Mouse (Mus musculus) heart, adult 8-10 months (tissue): ENCODE measurements at regions not wholly inside any gene's neighbourhood (a gene's known extent, or its start where the extent isn't known, plus 50 kb on each side); places are given as distances from the start of the nearest gene placed in this dataset.

Experiments
- DNase-seq: peaks from one replicate; pipeline ENCODE4 v3.0.0; 2022; ENCODE audit warnings: low spot score

DNA sequence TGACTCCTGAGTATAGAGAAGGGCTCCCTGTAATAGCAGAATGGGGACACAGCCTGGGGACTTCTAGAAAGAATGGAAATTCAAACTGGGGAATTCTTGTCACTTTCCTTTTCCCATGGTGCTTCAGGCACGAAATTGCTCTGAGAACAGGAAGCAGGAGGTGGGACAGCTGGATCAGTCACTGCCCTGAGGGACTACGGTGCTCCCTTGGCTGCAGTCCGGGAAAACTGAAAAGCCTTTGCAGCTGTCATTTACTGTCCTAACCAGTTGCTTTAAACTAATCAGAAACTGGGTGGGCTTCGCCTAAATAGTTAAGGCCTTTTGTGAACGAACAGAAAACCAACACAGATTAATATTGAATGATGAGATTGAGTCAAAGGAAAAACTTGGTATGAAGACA, 237.9 kb downstream of the Cbln4 start:
- DNase-seq, result peak; percentile 31

DNA sequence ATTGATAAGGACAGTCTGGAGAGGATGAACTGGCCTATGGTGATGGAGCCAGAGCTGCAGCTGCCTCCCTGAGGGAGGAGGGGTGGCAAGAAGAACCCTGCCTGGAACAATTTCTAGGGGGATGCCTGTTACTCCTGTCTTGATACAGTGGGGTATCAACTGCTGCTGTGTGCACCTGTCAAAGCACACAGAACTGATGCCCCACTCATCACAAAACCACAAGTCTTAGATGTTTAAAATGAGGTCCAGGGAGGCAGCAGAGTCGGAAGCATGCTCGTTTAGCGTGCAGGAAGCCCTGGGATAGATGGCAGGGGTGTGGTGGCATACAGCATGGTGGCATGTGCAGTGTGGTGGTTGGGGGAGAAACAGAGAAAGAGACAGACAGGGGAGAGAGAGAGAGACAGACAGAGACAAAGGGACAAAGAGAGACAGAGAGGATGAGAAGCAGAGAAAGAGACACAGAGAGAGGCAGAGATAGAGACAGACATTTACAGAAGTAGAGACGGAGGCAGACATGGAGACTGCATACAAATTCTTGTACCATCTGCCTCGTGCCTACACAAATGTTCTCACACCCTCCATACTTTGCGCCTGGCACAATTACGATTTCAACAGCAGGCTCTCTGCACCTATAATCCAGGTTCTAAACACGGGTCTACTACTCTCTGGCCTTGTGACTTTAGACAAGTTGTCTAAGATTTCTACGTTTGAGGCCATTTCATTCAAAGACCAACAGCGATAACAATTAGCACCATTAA, 242.6 kb downstream of the Cbln4 start:
- no peak for DNase-seq

DNA sequence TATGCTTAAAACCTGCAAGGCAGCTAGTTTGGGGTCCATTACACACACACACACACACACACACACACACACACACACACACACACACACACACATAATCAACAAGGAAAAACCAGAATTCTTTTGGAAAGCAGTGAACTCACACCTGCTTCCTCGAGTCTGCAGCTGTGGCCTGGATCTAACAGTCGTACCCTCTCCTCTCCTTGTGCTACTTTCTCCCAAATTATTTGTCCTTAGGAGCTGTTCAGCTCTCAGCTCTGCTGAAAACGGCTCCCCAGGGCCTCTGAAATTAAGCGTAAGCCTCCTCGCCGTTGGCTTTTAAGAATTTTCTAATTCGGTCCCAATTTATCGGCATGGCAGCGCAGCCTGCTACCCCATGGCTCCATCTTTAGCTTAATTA, 243.9 kb downstream of the Cbln4 start:
- DNase-seq, result no peak

DNA sequence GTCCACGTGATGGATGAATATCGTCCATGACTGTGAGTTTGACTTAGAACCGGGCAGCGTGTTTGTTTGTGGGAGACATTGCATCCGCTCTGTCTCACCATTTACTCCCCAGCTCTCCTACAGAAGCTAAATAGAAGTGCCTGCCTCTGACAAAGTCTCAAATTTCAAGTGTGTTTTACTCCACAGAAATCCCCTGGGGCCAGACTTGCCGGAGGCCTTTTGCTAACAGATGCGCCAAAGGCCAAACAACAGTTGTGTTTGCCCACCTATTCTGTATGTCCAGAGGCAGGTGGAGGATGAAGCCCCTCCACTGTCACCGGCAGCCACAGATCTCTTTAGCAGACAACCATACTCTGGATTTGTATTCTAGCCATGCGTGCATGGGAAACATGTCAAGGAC, 252.6 kb downstream of the Cbln4 start:
- no peak for DNase-seq

DNA sequence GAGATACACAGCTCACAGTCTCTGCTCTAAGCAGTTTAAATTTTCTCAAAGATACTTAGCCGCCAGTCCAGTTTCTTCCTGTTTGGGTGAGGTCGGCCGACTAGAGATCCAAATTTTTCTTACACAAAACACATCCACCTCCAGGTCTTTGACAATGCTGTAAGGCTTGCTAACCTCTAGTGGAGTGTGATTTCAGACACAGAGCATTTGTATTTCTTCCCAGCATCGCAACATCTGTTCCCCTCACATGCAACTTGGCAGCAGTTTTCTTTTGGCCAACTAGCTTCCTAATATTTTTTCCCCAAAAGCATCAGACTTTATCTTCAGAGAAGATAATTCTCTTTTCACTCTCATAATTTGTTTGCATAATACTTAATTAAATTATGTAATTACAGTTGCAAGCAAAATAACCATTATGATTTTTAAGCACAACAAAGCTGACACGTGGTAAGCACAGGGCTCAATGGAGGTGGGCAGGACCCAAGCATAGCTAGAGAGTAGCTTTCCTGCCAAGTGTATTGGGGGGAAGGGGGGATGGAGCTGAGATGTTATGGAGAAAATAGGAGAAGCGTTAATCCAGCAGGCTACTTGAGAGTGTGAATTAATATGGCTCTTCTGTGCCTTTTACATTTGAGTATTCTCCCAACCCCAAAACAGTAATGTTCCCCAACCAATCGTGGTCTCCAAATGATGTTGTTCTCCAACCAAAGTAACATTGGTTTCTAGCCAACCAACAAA, 276.9 kb downstream of the Cbln4 start:
- no peak for DNase-seq

DNA sequence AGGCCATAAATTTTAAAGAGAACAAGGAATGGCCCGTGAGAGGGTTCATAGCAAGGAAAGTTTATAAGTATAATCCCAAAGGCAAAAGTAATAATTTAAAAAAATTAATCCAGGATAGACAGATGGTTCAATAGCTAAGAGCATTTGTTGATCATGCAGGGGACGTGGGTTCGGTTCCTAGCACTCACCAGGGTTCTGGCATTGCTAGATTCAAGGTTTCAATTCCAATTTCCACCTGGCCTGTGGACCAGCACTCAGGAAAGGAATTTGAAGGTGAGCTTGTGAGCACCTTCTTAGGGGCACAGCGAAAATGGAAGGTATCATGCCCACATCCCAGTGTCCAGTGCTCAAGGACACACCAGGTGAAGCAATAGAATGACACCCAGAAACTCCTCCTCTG, 278.2 kb downstream of the Cbln4 start:
- DNase-seq, result no peak

DNA sequence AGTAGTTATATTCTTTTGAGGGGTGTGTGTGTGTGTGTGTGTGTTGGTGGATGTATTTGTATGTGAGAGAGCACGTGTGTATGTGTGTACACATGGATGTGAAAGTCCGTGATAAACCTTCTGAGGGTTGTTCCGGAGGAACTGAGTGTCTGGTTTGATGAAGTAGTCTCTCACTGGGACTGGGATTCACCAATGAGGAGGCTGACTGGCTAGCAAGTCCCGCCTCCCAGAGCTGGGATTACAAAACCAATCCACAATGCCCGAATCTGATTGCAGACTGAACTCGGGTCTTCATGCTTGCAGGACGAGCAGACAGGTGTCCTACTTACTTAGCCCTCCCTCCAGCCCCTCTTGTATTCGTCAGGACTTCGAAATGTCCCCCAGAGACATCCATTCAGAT, 289.8 kb downstream of the Cbln4 start:
- DNase-seq, result no peak

DNA sequence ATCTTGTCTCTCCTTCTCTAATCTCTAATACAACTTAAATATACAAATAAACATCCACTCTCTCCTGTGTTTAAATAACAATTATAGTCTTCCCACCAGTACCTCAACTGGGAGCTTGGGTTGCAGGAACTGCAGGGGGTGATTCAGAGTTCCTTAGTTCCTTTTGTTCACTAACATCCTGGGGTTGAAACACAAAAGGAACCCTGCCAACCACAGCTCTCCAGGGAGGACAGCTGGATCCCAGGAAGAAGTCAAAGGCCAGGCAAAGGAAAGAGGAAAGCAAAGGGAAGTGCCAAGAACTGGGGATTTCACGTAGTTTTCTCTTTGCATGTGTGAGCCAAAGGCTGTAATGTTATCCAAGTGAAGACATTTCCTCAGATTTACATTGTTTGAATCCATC, 296.1 kb downstream of the Cbln4 start:
- DNase-seq, result no peak

DNA sequence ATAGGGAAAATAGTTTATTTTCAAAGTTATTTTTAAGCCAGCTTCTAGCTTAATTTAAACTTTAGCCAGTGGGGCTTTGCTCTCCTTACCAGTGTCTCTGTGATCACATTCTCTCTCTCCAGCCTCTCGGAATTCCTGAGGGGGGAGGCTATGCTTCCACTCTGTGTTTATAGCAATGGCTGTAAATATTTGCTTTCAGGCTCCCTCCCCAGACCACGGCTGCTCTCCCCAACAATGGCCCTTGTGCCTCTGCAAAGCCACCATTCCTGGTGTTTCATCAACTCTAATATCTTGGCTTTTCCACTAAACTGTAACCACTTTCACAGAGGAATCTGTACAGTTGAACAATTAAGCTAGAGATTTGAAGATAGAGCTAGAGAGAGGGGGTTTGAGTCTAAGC, 300.2 kb downstream of the Cbln4 start:
- DNase-seq, result no peak

DNA sequence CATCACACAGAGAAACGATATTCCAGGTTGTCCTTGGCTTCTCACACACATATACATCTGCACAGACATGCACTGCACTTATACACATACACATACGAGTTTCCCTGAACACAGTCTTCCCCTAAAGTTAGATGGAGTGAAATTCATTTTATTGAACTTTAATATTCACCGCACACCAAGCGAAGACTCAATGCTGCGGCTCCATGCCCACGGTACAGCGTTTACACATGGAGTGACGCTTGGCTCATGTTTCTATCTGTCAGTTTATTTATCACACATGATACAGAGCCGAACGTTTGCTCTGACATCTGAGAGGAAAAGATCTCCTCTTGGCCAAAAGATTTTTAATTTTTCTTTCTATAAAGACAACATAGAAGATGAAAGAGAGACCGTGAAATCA, 300.6 kb downstream of the Cbln4 start:
- no peak for DNase-seq

DNA sequence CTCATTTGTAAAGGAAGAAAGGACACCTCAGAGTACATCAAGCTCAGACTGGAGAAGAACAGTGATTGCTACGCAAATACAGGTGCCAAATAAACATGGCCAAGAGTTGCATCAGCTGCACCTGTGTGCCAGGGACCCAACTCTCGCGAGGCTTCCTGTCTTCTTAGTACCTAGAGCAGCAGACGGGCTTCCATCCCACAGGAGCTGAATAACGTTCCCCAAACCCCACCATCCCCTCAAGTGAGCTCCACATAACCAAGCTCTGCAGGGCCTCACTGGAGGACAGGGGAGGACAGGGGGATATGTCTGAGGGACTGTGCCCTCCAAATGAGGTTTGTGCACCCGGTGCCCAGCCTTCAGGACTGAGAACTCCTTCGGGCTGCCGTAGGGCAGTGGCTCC, 305.5 kb downstream of the Cbln4 start:
- DNase-seq, result no peak

DNA sequence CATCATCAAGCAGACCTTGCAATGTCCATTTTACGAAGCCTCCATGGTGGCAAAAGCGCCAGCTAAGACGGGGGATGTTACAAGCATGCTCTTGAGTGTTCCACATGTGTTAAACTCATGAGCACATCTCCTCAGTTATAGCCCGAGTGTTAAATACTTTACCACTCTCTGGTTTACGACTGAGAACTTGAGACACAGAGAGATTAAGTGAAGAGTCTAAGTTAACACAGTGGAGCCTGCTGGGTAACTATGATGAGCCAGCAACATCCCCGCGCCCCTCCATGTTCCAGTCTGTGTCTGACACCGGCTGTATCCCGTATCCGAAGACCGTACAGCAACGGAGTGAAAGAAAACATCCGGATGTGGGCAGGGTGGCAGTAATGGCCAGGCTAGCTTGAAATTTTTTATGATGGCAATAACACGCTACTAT, 308.2 kb downstream of the Cbln4 start:
- no peak for DNase-seq

DNA sequence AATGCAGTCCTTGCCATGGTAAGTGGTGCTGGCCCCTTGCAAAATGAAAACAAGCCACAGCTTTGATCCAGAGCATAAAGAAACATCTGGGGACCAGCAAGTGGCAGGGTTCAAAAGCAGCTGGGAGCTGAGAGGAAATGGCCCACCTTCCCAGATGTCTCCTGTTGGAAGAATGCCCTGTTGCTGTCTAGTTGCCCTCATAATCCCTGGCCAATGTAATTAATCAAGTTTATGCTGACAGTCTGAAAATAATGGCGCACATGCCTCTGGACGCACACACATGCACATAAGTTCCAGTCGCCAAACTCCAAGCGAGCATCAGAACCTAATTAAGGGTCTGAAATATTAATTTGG, 308.7 kb downstream of the Cbln4 start:
- no peak for DNase-seq

DNA sequence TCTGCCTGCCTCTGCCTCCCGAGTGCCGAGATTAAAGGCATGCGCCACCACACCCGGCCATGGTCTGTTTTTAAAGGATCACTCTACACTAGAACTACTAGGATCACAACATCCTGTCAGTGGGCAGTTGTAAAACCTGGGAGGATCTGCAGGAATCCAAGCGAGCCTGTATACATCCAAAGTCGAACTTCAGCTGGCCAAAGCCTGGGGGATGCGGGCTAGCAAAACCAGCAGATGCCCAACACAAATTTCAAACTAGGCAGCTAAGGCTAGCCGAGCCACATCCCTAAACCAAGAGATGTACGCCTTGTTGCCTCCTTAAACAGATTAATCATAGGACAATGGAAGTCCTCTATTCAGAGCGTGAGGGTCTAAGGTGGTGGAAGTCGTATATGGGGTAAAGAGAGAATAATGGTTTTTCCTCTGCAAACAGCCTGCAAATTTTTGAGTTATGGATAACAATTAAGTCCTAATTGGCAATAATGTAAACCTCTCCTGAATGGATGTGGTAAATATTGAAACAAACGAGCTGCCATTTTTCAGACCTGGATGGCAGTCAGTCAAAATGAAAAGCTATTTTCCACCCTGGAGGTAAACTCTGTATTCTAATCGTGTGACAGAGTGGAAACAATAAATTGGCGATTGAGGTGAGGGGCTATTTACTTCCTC, 309.2 kb downstream of the Cbln4 start:
- DNase-seq, result no peak

DNA sequence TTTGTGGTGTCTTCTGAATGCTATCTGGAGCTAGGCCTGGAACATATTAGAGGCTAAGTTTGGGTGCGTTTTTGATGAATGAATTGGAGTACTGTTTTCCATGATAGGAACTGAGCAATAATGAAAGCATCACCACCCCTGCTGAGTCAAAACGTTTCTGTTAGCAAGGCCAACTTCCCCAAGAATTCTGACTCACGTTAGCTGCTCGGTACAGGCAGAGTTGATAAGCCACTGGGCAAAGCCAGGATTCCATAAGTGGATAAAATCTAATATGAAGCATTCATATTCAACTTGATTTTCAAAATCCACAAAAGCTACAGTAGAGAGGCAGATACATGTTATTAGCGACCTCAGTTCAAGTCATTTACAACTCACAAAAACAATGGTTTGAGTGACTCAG, 324.0 kb downstream of the Cbln4 start:
- DNase-seq, result no peak

DNA sequence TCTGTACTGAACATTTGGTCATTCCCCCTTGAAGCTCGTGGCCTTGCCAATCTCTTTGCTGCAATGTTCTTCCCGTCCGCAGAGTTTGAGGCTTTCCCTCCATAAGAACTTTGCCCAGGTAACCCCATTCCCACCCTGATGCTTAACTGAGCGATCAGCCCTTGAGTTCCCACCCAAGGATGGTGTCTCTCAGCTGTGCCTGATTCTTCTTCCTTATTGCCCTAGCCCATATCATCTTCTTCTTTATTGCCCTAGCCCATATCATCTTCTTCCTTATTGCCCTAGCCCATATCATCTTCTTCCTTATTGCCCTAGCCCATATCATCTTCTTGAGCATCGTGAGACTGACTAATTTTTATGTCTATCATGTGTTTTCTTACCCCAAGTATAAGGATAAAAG, 324.4 kb downstream of the Cbln4 start:
- DNase-seq, result no peak

DNA sequence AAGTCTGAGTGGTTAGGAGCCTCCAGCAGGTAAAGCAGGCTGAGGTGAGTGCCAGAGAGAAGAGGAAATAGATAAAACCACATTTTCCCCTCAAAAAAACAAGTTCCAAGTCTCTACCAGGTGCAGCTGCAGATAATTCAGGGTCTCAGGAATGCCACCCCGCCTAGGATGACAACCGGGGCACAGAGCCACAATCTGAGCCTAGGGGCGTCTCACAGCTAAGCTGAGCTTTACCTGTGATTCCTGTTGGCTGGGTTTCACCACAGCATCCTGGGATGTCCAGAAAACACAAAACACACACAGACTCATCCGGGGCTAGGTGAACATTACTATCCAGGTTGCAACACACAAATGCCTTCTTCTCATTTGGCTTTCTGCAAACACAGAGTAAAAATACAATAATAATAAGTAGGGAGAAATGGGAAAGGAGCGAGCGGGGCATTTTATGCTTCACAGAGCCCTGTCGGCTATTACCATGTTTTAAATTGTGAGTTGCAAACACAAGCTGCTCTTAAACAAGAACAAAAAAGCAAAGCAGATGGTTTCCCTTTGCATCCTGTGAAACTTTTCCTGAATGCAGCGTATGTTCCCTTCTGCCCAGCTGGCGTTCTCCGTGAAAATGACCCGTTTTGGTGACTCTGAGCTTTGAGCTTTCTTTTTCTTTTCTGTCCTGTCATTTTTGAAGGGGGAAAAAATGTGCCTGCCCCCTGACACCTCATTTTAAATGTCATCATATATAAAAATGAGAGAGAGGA, 330.3 kb downstream of the Cbln4 start:
- no peak for DNase-seq

DNA sequence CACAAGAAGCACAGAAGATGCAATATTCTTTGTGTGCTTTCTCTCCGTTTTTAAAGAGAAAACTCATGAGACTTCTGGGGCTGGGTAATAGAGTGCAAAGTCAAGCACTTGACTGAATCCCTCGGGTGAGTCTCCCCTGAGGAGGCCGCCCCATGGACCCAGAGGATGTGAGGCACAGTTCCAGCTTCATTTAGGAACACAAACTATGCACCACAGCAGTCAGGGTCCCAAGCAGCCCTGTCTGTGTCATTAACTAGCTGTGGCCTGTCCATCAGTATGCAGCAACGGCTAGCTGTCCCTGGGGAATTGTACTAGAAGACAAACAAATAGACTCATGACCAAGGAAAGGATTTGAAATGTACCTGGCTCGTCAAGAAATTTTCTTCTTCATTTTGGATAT, 349.7 kb downstream of the Cbln4 start:
- no peak for DNase-seq

DNA sequence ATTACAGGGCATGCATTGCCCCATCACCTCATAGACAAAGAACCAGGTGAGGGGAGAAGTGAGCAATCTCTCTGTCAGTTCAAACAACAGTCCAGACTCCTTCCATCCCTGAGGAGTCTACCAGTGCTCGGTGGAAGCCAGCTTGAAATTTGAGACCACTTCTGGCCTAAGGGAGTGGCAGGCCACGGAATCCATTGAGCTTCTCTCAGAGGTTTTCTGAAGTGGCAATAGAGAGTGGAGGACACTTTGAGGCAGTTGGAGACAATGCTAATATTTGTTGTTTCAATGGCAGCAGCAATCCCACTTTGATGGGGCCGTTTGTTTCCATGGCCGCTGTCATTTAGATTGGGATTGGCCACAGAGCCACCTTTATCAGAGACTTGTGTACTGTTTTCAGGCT, 352.5 kb downstream of the Cbln4 start:
- DNase-seq, result no peak

DNA sequence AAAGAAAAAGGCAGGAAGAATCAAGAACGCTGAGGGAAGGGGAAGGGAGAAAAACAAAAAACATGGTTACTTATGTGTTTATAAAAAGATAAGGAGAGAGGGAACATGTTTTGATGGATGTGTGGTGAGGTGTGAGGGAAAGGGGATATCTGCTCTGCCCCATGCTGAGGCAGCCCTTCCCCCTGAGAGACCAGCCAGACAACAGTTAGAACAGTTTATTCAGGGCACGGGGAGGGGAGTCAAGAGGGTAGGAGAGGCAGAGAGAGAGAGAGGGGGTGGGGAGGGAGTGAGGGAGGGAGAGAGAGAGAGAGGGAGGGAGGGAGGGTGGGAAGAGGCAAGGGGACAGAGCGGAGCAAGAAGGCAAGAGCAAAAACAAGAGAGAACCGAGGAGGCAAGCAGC, 354.2 kb downstream of the Cbln4 start:
- no peak for DNase-seq

DNA sequence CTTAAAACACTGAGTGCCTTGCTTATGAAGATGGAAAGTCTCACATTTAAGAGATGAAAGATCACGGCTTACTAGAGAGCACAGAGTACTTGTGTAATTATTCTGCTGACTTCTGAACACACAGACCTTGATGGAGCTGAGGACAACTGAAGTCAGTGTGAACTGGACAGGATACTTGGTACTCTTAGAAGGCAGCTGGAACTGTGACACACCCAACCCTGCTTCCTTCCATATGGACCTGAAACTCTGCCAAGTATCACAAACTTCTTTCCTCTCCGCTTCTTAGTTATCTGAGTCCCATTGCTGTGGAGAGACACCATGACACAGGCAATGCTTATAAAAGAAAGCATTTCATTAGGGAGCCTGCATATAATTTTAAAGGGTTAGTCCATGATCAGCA, 365.3 kb downstream of the Cbln4 start:
- no peak for DNase-seq

DNA sequence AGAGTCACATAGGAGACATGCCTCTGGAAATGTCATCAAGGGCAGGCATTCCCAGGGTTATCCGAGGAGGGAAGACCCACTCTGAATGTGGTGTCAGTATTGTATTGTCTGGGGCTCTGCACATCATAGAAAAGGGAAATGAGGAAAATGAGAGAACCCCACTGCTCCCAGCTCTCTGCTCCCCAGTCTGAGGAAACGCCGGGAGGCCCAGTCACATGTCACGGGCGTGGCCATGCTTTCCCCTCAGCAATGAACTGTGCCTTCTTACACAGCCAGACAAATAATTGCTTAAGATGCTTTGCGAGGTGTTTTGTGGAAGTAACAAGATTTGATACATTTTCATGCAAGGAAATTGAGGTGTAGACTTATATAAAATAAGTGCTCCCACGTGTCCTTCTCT, 366.1 kb downstream of the Cbln4 start:
- no peak for DNase-seq
